Mouse (Mus musculus) bone marrow macrophage, adult 2 months (primary cell): Measurements from ENCODE around the gene Npr1. TPM values are rescaled to one million over a fixed set of nuclear protein-coding genes. Genes with fewer than 3 reads are reported as not detected.

Experiments
- H3K27ac ChIP-seq: 2 replicates; pipeline ENCODE4 v1.5.1; 2012; ENCODE audit warnings: low read depth, low read length; ENCODE audit not compliant: insufficient read depth
- H3K4me1 ChIP-seq: 2 replicates; pipeline ENCODE4 v1.6.1; 2012; ENCODE audit warnings: low read length; ENCODE audit not compliant: control insufficient read depth, insufficient read depth
- H3K4me3 ChIP-seq: 2 replicates; pipeline ENCODE4 v1.5.1; 2012; ENCODE audit warnings: mild to moderate bottlenecking, low read length, moderate library complexity; ENCODE audit not compliant: insufficient read depth
- CTCF ChIP-seq: IDR thresholded peaks from 2 replicates; pipeline ENCODE4 v1.5.1; 2012; ENCODE audit warnings: low read depth, mild to moderate bottlenecking, low read length, moderate library complexity
- POLR2A ChIP-seq: IDR thresholded peaks from 2 replicates; pipeline ENCODE4 v1.6.1; 2012; ENCODE audit warnings: mild to moderate bottlenecking, low read depth, low read length, borderline replicate concordance
- polyA plus RNA-seq: library from polyadenylated mRNA; stranded (reverse); fragments of >200 nt; gene quantifications from 2 replicates; pipeline ENCODE4 v1.2.4, GENCODE M21; 2012; ENCODE audit not compliant: missing spikeins, insufficient read depth, insufficient read length

The Npr1 gene
- polyA plus RNA-seq, 1 experiment: 0.17 TPM

DNA sequence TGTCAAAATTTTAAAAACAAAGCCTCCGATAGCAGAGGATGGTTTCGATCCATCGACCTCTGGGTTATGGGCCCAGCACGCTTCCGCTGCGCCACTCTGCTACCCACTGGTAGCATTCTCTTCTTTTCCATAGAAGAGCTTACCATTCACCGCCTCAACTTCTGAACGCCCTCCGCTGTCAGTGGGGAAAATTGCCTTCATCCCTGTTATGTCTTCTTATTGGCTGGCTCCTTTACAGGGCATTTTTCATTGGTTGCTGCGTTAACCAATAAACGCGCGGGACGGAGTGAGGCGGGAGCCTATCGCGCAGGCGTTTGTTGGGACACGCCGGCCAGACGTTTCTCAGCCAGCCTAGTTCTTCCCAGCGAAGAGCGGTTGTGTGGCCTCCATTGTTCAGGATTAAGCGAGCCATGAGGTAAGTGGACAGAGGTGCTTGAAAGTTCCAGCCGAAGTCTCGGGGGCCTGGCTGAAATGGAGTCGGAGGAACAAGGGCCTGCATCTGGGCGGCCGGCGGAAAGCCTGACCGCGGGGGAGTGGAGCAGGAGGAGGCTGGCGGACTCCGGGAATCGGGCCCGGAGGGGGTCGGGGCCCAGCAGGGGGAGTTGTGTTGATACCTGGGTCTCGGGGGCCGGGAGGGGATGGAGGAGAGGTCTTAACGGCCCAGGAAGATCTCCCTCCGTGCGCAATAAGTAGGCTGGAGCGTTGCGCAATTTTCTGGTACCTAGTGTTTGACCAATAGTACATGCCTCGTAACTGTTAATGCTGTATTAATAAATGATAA is 10.4 kb upstream of the Npr1 start, which contains the start of gene Ilf2:
Gene Ilf2 (plus strand): TSS at position 296 of the 781 bp plus-strand sequence.
- Histone ChIP-seq H3K4me3 (peak within 1 kb of the TSS; percentile 80), H3K27ac (peak within 1 kb of the TSS; percentile 38), H3K4me1 (peaks cover 9% of the 10 kb centered on the region)
- 0 out of 2 replicates have a peak, but pooled peaks have one; percentile 51 for TF ChIP-seq POLR2A
- TF ChIP-seq CTCF: 0 out of 2 replicates have a peak, but pooled peaks have one; percentile 20

DNA sequence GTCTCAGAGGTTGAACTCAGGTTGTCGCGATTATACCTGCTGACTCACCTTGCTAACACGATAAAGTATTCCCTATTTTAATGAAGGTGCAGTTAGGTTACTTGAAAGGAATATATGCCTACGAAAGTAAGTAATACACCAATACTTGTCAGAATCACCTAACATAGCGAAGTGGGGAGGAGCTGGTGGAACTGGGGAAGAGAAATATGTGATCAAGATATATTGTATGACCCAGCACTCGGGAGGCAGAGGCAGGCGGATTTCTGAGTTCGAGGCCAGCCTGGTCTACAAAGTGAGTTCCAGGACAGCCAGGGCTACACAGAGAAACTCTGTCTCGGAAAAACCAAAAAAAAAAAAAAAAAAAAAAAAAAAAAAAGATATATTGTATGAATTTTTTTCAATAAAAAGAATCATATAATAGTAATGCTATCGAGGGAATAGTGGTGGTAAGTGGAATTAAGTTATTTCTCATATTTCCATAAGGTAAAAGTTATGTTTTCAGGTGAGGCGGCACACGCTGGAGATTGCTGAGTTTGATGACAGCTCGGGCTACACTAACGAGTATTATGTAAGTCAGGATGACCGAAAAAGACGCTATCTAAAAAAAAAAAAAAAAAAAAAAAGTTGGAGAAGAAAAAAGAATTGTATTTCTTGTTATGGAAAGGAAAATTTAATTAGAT is 9.6 kb upstream of the Npr1 start:
- H3K4me1 ChIP-seq: peaks cover 9% of the 10 kb centered on the region

DNA sequence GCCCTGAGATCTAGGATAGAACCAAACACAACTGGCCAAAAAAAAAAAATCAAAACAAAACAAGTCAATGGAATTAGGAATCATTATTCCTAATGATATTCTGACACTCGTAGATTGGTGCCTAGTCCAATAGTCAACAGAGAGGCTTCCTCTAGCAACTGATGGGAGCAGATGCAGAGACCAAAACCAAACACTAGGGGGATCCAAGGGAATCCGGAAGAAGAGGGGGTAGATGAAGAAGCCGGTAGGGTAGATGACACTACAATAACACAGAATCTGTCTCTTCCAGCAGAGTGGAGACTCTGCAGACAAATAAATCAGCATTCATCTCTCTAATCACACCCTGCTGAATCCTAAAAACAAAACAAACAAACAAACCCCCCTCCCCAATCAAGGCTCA is 6.5 kb upstream of the Npr1 start:
- H3K4me1 ChIP-seq: peaks cover 7% of the 10 kb centered on the region
- H3K27ac ChIP-seq: no peak overlapping the region
- TF ChIP-seq POLR2A (no peak), CTCF (no peak)
- no peak overlapping the region for H3K4me3 ChIP-seq

More for the DNA sequence above, 9.6 kb upstream of the Npr1 start:
- Histone ChIP-seq H3K27ac (no peak overlapping the region), H3K4me3 (peak overlapping the region; percentile 37; the same call in 1 of the 2 replicates)
- TF ChIP-seq CTCF (no peak), POLR2A (no peak)

DNA sequence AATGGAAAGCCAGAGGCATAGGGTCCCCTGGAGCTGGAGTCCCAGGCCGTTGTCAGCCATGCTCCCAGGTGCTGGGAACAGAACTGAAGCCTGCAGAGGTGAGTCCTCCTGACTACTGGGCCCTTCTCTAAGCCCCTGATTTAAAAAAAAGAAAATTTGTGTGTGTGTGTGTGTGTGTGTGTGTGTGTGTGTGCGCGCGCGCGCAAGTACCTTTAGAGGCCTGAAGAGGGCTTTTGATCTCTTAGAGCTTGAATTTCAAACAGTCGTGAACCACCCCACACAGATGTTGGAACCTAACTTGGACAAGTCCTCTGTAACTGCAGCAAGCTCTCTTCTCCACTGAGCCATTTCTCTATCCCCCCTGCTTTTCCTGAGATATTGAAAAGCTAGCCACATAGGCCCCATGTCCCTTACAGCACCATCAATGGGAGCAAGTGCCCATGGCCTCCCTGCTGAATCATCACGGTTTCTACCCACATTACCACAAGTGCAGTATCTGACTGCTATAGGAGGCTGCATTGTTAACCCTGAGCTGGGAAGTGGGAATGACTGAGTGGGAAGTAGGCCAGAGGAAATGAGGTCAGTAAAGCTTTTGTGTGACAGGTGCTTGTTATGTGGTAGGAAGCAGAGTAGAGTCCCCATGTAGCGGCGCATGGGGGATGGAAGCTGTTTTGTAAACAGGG is 2.1 kb upstream of the Npr1 start:
- Histone ChIP-seq H3K4me3 (no peak overlapping the region), H3K27ac (no peak overlapping the region), H3K4me1 (peaks cover 3% of the 10 kb centered on the region)
- TF ChIP-seq CTCF: no peak
- no peak for TF ChIP-seq POLR2A

DNA sequence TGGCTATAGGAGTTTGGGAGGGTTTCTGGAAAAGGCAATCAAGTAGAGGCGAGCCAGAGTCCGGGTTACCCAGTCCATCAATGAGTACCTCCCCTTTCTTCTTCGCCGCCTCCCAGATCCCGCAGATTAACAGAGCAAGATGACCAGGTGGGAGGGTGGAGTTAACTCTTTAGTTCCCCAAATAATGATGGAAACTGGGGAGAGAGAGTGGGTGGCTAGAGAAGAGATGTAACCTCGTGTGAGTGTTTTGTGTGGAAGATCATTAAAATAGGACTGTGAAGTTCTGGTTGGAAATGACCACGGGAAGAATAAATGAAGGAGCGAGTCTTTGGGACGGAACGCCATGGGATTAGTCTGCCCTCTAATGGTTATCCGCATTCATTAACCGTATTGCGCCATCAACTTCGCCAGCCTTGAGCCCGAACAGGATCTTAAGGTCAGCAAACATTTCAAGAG is 673 bp upstream of the Npr1 start:
- Histone ChIP-seq H3K4me3 (peak overlapping the region; percentile 34), H3K27ac (no peak overlapping the region), H3K4me1 (no peaks in the 10 kb centered on the region)
- TF ChIP-seq POLR2A (no peak), CTCF (0 out of 2 replicates have a peak, but pooled peaks have one; percentile 27)

DNA sequence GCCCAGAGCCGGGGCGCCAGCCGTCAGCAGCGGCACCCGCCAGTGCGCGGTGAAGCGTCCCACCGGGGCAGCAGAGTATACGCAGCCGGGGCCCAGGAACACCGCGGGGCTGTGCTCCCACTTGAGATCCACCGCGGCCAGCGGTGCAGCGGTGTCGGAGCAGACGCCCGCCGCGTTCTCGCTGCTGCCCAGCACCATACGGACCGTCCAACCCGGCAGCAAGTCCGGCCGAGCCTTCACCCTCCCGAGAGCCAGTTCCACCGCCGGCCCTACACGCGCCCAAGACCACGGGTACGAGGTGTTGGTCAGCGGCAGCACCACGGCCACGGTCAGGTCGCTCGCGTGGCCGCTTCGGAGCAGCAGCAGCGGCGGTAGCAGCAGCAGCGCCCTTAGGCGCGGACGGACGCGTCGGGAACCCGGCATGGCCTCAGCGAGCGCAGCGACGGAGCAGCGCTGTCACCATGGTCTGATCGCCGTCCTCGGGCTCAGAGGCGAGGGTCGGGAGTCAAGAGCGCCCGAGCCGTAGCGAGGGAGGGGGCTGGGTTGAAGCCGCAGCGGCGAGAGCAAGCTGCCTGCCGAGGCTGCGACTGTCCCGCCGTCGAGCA is 483 bp downstream of the Npr1 start:
- Histone ChIP-seq H3K4me3 (peak overlapping the region; percentile 57), H3K4me1 (peaks cover 5% of the 10 kb centered on the region), H3K27ac (no peak overlapping the region)
- no peak for TF ChIP-seq POLR2A

DNA sequence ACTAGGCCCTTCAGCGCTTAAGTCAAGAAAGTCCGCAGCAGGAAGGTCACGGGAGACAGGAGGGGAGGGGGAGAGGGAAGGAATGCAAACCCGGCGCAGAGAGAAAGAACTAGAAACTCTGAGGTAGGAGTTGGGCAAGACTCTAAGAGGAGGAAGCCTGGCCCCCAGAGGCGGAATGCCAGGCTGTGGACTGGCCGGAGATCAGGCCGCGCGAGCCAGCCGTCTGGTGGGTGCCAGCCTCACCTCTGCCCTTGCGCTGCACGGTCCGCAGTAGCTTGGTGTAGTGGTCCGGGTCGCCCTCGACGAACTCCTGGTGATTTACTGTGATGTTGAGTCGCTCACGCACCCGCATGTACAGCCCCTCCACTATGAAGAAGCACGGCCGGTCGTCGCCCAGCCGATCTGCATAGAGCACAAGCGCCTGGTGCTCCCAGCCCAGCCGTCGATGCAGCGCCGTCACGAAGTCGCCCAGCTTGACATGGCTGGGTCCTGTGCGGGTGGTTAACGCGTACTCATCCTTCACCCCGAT is 1.1 kb downstream of the Npr1 start:
- TF ChIP-seq CTCF (no peak), POLR2A (no peak)

DNA sequence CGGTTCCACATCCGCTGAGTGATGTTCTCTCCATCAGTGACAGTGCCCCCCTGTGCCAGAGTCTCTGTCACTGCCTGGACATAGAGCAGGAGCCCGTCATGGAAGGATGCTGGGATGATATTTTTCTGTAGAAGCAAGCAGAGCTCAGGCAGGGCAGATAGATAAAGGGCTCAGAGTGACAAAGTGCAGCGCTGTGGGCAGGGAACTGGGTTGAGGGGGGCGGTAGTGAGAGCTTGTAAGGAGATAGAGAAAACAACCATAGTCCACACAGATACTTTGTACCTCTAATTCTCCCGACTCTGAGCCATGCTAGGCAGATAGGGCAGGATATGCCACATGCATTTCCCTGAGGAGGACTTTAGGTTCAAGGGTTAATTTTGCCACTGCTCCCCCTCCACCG is 3.1 kb downstream of the Npr1 start:
- Histone ChIP-seq H3K27ac (no peak overlapping the region), H3K4me1 (peaks cover 19% of the 10 kb centered on the region), H3K4me3 (no peak overlapping the region)
- no peak for TF ChIP-seq CTCF
- TF ChIP-seq POLR2A: no peak

More for the DNA sequence above, 1.1 kb downstream of the Npr1 start:
- Histone ChIP-seq H3K4me1 (peaks cover 10% of the 10 kb centered on the region), H3K27ac (no peak overlapping the region), H3K4me3 (peak overlapping the region; percentile 57)

DNA sequence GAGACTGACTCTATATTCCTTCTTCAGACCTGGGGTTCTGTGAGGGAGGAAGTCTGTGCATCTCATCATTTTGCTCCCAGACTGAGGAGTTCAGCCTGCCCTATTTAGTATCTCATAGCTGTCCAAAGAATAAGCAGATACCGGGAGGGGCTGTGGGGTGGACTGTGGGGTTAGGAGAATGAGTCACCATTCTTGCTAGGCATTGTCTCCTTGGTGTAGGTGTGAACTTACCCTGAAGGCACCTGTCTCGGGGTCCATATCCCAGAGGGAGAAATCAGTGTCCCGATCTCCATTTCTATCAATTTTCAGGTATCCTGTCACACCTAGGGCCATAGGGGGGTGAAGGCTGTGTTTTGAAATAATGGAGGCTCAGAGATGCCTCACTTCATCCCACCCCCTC is 3.7 kb downstream of the Npr1 start:
- TF ChIP-seq POLR2A: no peak
- TF ChIP-seq CTCF: no peak
- Histone ChIP-seq H3K27ac (no peak overlapping the region), H3K4me3 (no peak overlapping the region), H3K4me1 (peaks cover 19% of the 10 kb centered on the region)

DNA sequence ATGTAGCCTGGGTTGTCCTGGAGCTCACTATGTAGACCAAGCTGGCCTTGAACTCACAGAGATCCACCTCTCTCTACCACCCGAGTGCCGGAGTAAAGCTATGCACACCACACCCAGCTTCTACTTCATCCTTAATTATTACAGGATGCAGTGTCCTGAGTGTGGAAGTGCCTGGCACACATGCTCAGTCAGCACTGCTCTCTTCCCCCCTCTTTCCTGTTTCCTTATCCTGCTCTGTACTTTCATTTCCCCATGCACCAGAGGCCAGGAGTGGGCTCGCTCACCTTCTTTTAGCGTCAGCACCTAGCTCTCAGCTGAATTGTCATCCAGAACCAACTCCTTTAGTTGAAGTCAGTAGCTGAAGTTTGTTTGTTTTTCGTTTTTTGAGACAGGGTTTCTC is 5.4 kb downstream of the Npr1 start:
- Histone ChIP-seq H3K4me3 (no peak overlapping the region), H3K27ac (no peak overlapping the region), H3K4me1 (peaks cover 19% of the 10 kb centered on the region)
- TF ChIP-seq CTCF: no peak
- no peak for TF ChIP-seq POLR2A
